Mouse (Mus musculus): Measurements from ENCODE around the gene Herc4. TPM values are rescaled to one million over a fixed set of nuclear protein-coding genes. Genes with fewer than 3 reads are reported as not detected.

Gene Herc4
- total RNA-seq, 2 experiments from 2014 or later = 36.1 to 36.7 TPM

- no peak for DNase-seq
Observed at GRCm38 (mm10) chr10:63360502-63360901, 116.9 kb downstream of the Herc4 start.

GRCm38 (mm10) chr10:63365918-63366455, 122.4 kb downstream of the Herc4 start:
- DNase-seq = no peak

DNA sequence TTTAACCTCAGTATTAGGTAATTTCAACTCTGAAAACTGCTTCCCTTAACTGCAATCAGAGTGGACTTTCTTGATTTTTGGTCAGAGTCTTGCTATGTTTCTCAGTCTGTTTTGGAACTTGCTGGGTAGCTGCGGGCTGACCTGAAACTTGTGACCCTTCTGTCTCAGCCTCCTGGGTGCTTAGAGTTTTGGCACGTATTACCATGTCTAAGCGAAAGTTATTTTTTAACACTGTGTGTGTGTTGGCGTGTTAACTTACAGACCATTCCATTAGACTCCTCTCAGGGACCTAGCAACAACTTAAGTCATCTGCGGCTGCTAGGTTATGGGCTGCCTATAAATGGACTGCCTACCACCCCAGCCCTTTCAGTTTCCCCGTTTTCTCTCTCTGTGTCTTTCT, 123.8 kb downstream of the Herc4 start:
- DNase-seq = no peak

Other genes with a start within 250 kb of the Herc4 start
- gene Hnrnph3, start 219.6 kb upstream of the Herc4 start, total RNA-seq (2021) = 10 to 100 TPM; 52.9 to 60.8 TPM
- gene Pbld2, start 219.5 kb upstream of the Herc4 start, total RNA-seq (2021) = 1 to 10 TPM; 1.7 to 2.3 TPM
- 1 to 10 TPM in 1 of 2 experiments, under 1 TPM in 1; 0.30 to 1.1 TPM for gene Pbld1, start 183.6 kb upstream of the Herc4 start, total RNA-seq (2021)
- 1 to 10 TPM; 1.6 to 2.5 TPM for gene Atoh7, start 144.2 kb upstream of the Herc4 start, total RNA-seq (2021)
- 1 to 10 TPM; 1.4 to 2.1 TPM for gene Mypn, start 39.9 kb upstream of the Herc4 start, total RNA-seq (2021)
- gene Sirt1, start 137.9 kb downstream of the Herc4 start, total RNA-seq (2021) = 10 to 100 TPM; 12.8 to 15.4 TPM
- 10 to 100 TPM; 16.8 to 23.7 TPM for gene Dnajc12, start 138.6 kb downstream of the Herc4 start, total RNA-seq (2021)
- gene Gm7075, start 178.0 kb downstream of the Herc4 start, total RNA-seq (2021) = not detected
- 1 to 10 TPM; 1.2 to 1.9 TPM for gene Ctnna3, start 186.3 kb downstream of the Herc4 start, total RNA-seq (2021)

Data from layer of hippocampus, postnatal 36 days (tissue).